Mouse (Mus musculus): ENCODE data around the gene Edc3.

The Edc3 gene

GRCm38 (mm10) chr9:57708068-57708719 is at the start of gene Edc3:
Edc3 (plus strand) TSS chr9:57708540.
- peak; percentile 92 for DNase-seq

GRCm38 (mm10) chr9:57658970-57659369 is 49.4 kb upstream of the Edc3 start:
- DNase-seq: peak; percentile 21

GRCm38 (mm10) chr9:57659774-57660173 is 48.6 kb upstream of the Edc3 start:
- DNase-seq: peak; percentile 84

- peak; percentile 19 for DNase-seq
Measured at GRCm38 (mm10) chr9:57660501-57660900, 47.8 kb upstream of the Edc3 start.

GRCm38 (mm10) chr9:57661552-57661951 is 46.8 kb upstream of the Edc3 start:
- DNase-seq: no peak

GRCm38 (mm10) chr9:57664616-57665015 is 43.7 kb upstream of the Edc3 start:
- no peak for DNase-seq

- peak; percentile 43 for DNase-seq
Measured at GRCm38 (mm10) chr9:57666536-57666935, 41.8 kb upstream of the Edc3 start.

- peak; percentile 59 for DNase-seq
Measured at GRCm38 (mm10) chr9:57667136-57667535, 41.2 kb upstream of the Edc3 start.

GRCm38 (mm10) chr9:57667817-57668216 is 40.5 kb upstream of the Edc3 start:
- no peak for DNase-seq

GRCm38 (mm10) chr9:57668277-57668676 is 40.1 kb upstream of the Edc3 start:
- no peak for DNase-seq

- DNase-seq: no peak
Measured at GRCm38 (mm10) chr9:57669566-57669965, 38.8 kb upstream of the Edc3 start.

- no peak for DNase-seq
Measured at GRCm38 (mm10) chr9:57671037-57671436, 37.3 kb upstream of the Edc3 start.

GRCm38 (mm10) chr9:57671500-57671899 is 36.8 kb upstream of the Edc3 start:
- DNase-seq: no peak

GRCm38 (mm10) chr9:57681411-57681810 is 26.9 kb upstream of the Edc3 start:
- no peak for DNase-seq

GRCm38 (mm10) chr9:57683520-57683919 is 24.8 kb upstream of the Edc3 start, which contains the start of gene Cyp1a2:
Cyp1a2 (minus strand) TSS chr9:57683703.
- DNase-seq: no peak

- no peak for DNase-seq
Measured at GRCm38 (mm10) chr9:57686011-57686410, 22.3 kb upstream of the Edc3 start.

GRCm38 (mm10) chr9:57687751-57688150 is 20.6 kb upstream of the Edc3 start, which contains the start of gene Cyp1a1:
Cyp1a1 (plus strand) TSS chr9:57687928.
- no peak for DNase-seq

GRCm38 (mm10) chr9:57688158-57688557 is 20.2 kb upstream of the Edc3 start:
- DNase-seq: peak; percentile 37

- no peak for DNase-seq
Measured at GRCm38 (mm10) chr9:57688606-57689005, 19.7 kb upstream of the Edc3 start.

- no peak for DNase-seq
Measured at GRCm38 (mm10) chr9:57694108-57694507, 14.2 kb upstream of the Edc3 start.

GRCm38 (mm10) chr9:57696380-57697285 is 11.7 kb upstream of the Edc3 start:
- DNase-seq: peak; percentile 9

GRCm38 (mm10) chr9:57697380-57697779 is 11.0 kb upstream of the Edc3 start:
- no peak for DNase-seq

- no peak for DNase-seq
Measured at GRCm38 (mm10) chr9:57698466-57699150, 9.7 kb upstream of the Edc3 start.

Data from thymus, postnatal 25 days (tissue).